Mouse (Mus musculus) brain, embryonic 14.5 days (tissue): ENCODE measurements around the gene Gpr156.

Experiments
- CTCF ChIP-seq: fragments of 200-500 bp; IDR thresholded peaks from 2 replicates; pipeline ENCODE4 v1.5.1; 2012; ENCODE audit warnings: inconsistent platforms, mild to moderate bottlenecking, moderate library complexity, borderline replicate concordance; ENCODE audit not compliant: insufficient read depth, insufficient read length; ENCODE audit errors: extremely low read depth
- POLR2A ChIP-seq: fragments of 200-500 bp; IDR thresholded peaks from 2 replicates; pipeline ENCODE4 v1.6.1; 2012; ENCODE audit warnings: mild to moderate bottlenecking, inconsistent platforms, borderline replicate concordance; ENCODE audit not compliant: poor library complexity, insufficient read depth, insufficient read length, severe bottlenecking; ENCODE audit errors: extremely low read depth

GRCm38 (mm10) chr16:38009041-38009825 lies 92.9 kb downstream of the Gpr156 start:
- no peak for TF ChIP-seq CTCF
- TF ChIP-seq POLR2A, result no peak
